Mouse (Mus musculus): ENCODE data around the gene Egfem1. TPM values are rescaled to one million over a fixed set of nuclear protein-coding genes. Genes with fewer than 3 reads are reported as not detected.

Egfem1 gene
- total and polyA plus RNA-seq, 3 experiments = not detected

DNA sequence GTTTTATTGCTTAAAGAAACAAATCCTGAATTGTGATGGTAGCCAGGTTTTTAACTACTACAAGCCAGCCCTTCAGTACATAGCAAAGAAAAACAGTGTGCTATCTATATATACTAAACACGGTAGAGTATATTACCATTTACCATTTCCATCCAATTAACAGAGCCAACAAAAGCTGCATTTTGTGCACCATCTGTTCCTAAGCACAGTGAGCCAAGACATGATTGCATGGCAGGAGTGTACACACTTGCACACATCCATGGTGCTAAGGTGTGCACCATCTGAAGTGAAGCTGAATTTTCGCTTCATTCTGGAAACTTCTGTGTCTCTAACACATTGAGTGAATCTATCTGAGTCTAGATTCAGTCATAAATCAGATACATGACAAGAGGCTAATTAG is 585.0 kb downstream of the Egfem1 start:
- dilution Hi-C loops (cut with MboI; ENCODE audit: extremely low pct_ligation_motif_present, extremely low pct_unique_long_range_greater_than_20kb, low sequenced_read_pairs) = no loop called here
- in situ Hi-C loops (cut with MboI; ENCODE audit: low pct_ligation_motif_present, low pct_unique_long_range_greater_than_20kb, low sequenced_read_pairs) = no loop called here
- Histone ChIP-seq H3K27me3 (replicated peaks) (no peaks in the 10 kb centered on the region), H3K27ac (ENCODE audit: insufficient read depth, low read depth) (no peak overlapping the region), H3K9me3 (replicated peaks; ENCODE audit: low read length) (peaks cover 30% of the 10 kb centered on the region), H3K4me2 (ENCODE audit: insufficient read depth, low read depth, poor library complexity, severe bottlenecking) (no peak overlapping the region), H3K79me2 (replicated peaks; ENCODE audit: control insufficient read depth, extremely low read depth, insufficient read depth, poor library complexity, severe bottlenecking) (no peaks in the 10 kb centered on the region), H3K4me3 (replicated peaks in 1 of 3; ENCODE audit: low read depth in 2 of 3, low read length in 2 of 3, poor library complexity in 1 of 3) (no peak overlapping the region), H3K4me1 (ENCODE audit: control insufficient read depth in 1 of 2, insufficient read depth in 2 of 2) (no peaks in the 10 kb centered on the region), H3K36me3 (replicated peaks in 1 of 2; ENCODE audit: control insufficient read depth in 1 of 2, insufficient read depth in 1 of 2, low read length in 1 of 2) (no peaks in the 10 kb centered on the region), H3K9ac (ENCODE audit: insufficient read depth, low read depth) (no peak overlapping the region)
- no peak for TF ChIP-seq MEF2A (IDR thresholded peaks at IDR 0.05; ENCODE audit: borderline replicate concordance, low read depth, low read length)
- no peak for TF ChIP-seq HCFC1 (IDR thresholded peaks at IDR 0.05; ENCODE audit: low read depth, low read length)
- TF ChIP-seq GABPA (IDR thresholded peaks at IDR 0.05; ENCODE audit: insufficient replicate concordance, low read depth, low read length) = no peak
- no peak for TF ChIP-seq JUND (conservative IDR thresholded peaks at IDR 0.05; ENCODE audit: low read depth, low read length)
- no peak for TF ChIP-seq MAZ (IDR thresholded peaks at IDR 0.05; ENCODE audit: low read depth, low read length)
- no peak for TF ChIP-seq CTCF (conservative IDR thresholded peaks at IDR 0.05 in 1 of 2, IDR thresholded peaks at IDR 0.05 in 1 of 2; ENCODE audit: low read depth in 2 of 2, low read length in 2 of 2)
- TF ChIP-seq KAT2A (IDR thresholded peaks at IDR 0.05; ENCODE audit: insufficient replicate concordance, low read length) = no peak
- TF ChIP-seq BHLHE40 (IDR thresholded peaks at IDR 0.05; ENCODE audit: low read depth, low read length) = no peak
- TF ChIP-seq ZC3H11A (IDR thresholded peaks at IDR 0.05; ENCODE audit: low read depth, low read length) = no peak
- TF ChIP-seq TBP (conservative IDR thresholded peaks at IDR 0.05; ENCODE audit: low read depth, low read length) = no peak
- no peak for TF ChIP-seq MAX (IDR thresholded peaks at IDR 0.05; ENCODE audit: low read length)
- no peak for TF ChIP-seq TCF12 (IDR thresholded peaks at IDR 0.05; ENCODE audit: low read depth, low read length)
- no peak for TF ChIP-seq RAD21 (IDR thresholded peaks at IDR 0.05; ENCODE audit: low read depth, low read length)
- TF ChIP-seq POLR2A (IDR thresholded peaks at IDR 0.05; ENCODE audit: low read depth, low read length) = no peak
- no peak for TF ChIP-seq ZMIZ1 (IDR thresholded peaks at IDR 0.05; ENCODE audit: low read depth, low read length)
- no peak for TF ChIP-seq UBTF (IDR thresholded peaks at IDR 0.05; ENCODE audit: low read depth, low read length)
- TF ChIP-seq ZKSCAN1 (IDR thresholded peaks at IDR 0.05; ENCODE audit: borderline replicate concordance, low read depth, low read length) = no peak
- TF ChIP-seq ETS1 (conservative IDR thresholded peaks at IDR 0.05; ENCODE audit: low read depth, low read length) = no peak
- no peak for DNase-seq (ENCODE audit: extremely low read depth)

DNA sequence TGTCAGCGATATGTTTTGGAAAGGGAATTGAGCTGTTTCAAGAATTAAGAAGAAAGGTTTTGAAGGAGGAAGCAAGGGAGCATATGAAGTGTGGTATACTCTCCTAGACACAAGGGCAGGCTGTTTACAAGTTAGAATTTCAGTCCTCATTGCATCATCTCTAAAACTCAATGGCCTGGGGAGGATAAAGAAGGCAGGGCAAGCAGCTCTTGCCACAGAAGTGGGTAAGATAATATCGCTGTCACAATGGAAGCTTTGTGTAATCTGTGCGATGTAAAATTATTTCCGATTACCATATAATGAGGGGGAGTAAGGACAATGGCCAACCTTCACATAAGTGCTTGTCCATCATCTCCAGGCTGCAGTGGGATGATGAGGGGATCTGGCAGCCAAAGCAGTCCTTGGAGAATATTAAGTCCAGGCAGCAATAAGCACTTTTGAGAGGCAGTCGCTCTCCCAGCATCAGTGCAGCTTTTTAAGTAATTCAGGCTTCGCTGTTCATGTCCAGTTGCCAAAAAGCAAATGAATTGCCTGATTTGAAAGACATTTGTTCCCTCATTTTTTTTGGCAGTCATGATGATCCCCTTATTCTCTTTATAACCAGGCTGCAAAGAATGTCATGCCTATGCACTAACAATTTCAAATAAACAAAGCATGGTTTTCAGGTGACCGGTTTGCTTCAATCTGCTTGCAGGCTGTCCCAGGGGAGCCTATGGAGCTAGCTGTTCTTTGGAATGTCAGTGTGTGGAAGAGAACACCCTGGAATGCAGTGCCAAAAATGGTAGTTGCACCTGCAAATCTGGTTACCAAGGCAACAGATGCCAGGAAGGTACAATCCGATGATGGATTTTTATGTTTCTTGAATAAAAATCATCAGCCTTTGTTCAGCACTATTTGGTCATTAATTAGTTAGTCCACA is 607.8 kb downstream of the Egfem1 start:
- no peaks in the 10 kb centered on the region for H3K27me3 ChIP-seq (replicated peaks)
- no peak overlapping the region for H3K9ac ChIP-seq (ENCODE audit: insufficient read depth, low read depth)
- H3K27ac ChIP-seq (ENCODE audit: insufficient read depth, low read depth) = no peak overlapping the region
- dilution Hi-C loops (cut with MboI; ENCODE audit: extremely low pct_ligation_motif_present, extremely low pct_unique_long_range_greater_than_20kb, low sequenced_read_pairs) = no loop called here
- in situ Hi-C loops (cut with MboI; ENCODE audit: low pct_ligation_motif_present, low pct_unique_long_range_greater_than_20kb, low sequenced_read_pairs) = no loop called here
- peaks cover 14% of the 10 kb centered on the region for H3K9me3 ChIP-seq (replicated peaks; ENCODE audit: low read length)
- no peak for DNase-seq (ENCODE audit: extremely low read depth)
- TF ChIP-seq ZC3H11A (IDR thresholded peaks at IDR 0.05; ENCODE audit: low read depth, low read length) (no peak), SMC3 (IDR thresholded peaks at IDR 0.05; ENCODE audit: low read depth, low read length) (no peak), GABPA (IDR thresholded peaks at IDR 0.05; ENCODE audit: insufficient replicate concordance, low read depth, low read length) (no peak), NELFE (IDR thresholded peaks at IDR 0.05; ENCODE audit: low read depth, low read length) (no peak), POLR2A (IDR thresholded peaks at IDR 0.05; ENCODE audit: low read depth, low read length) (no peak), ELF1 (IDR thresholded peaks at IDR 0.05; ENCODE audit: low read depth, low read length) (no peak), ZKSCAN1 (IDR thresholded peaks at IDR 0.05; ENCODE audit: borderline replicate concordance, low read depth, low read length) (no peak), MAZ (IDR thresholded peaks at IDR 0.05; ENCODE audit: low read depth, low read length) (no peak), MYC (IDR thresholded peaks at IDR 0.05; ENCODE audit: low read depth, low read length) (no peak), CHD2 (IDR thresholded peaks at IDR 0.05; ENCODE audit: low read length) (no peak), MAX (IDR thresholded peaks at IDR 0.05; ENCODE audit: low read length) (no peak), TCF12 (IDR thresholded peaks at IDR 0.05; ENCODE audit: low read depth, low read length) (no peak), POLR2AphosphoS2 (IDR thresholded peaks at IDR 0.05; ENCODE audit: low read depth, low read length) (no peak), EP300 (IDR thresholded peaks at IDR 0.05; ENCODE audit: low read length) (no peak), E2F4 (IDR thresholded peaks at IDR 0.05; ENCODE audit: insufficient replicate concordance, low read depth, low read length) (no peak), USF2 (conservative IDR thresholded peaks at IDR 0.05; ENCODE audit: low read depth, low read length) (no peak), CHD1 (IDR thresholded peaks at IDR 0.05; ENCODE audit: low read depth, low read length) (no peak), HCFC1 (IDR thresholded peaks at IDR 0.05; ENCODE audit: low read depth, low read length) (no peak), SIN3A (IDR thresholded peaks at IDR 0.05; ENCODE audit: low read length) (no peak)
- H3K36me3 ChIP-seq (replicated peaks in 1 of 2; ENCODE audit: control insufficient read depth in 1 of 2, insufficient read depth in 1 of 2, low read length in 1 of 2) = no peaks in the 10 kb centered on the region
- H3K79me2 ChIP-seq (replicated peaks; ENCODE audit: control insufficient read depth, extremely low read depth, insufficient read depth, poor library complexity, severe bottlenecking) = no peaks in the 10 kb centered on the region
- no peak overlapping the region for H3K4me2 ChIP-seq (ENCODE audit: insufficient read depth, low read depth, poor library complexity, severe bottlenecking)
- no peak overlapping the region for H3K4me3 ChIP-seq (replicated peaks in 1 of 3; ENCODE audit: low read depth in 2 of 3, low read length in 2 of 3, poor library complexity in 1 of 3)
- H3K4me1 ChIP-seq (ENCODE audit: control insufficient read depth in 1 of 2, insufficient read depth in 2 of 2) = no peaks in the 10 kb centered on the region
